Mouse (Mus musculus) CH12.LX (cell line): Measurements from ENCODE around the gene Nid2. TPM values are rescaled to one million over a fixed set of nuclear protein-coding genes. Genes with fewer than 3 reads are reported as not detected.

Experiments used
- DNase-seq: peaks from one replicate; pipeline ENCODE4 v3.0.0-alpha.2; 2013; ENCODE audit errors: extremely low read depth
- H3K27ac ChIP-seq: 2 replicates; pipeline ENCODE4 v1.5.1; 2012; ENCODE audit warnings: low read depth, mild to moderate bottlenecking, control low read depth, moderate library complexity; ENCODE audit not compliant: insufficient read depth
- H3K27me3 ChIP-seq: replicated peaks from 2 replicates; pipeline ENCODE3; 2012; ENCODE audit warnings: inconsistent platforms
- H3K36me3 ChIP-seq, 2 experiments: replicated peaks in 1 of 2; 2 replicates each; pipeline versions ENCODE3 to v1.6.1; 2012; ENCODE audit warnings: inconsistent platforms in 1 of 2, low read length in 1 of 2, mild to moderate bottlenecking in 1 of 2, mixed read lengths in 1 of 2, moderate library complexity in 1 of 2; ENCODE audit not compliant: control insufficient read depth in 1 of 2, insufficient read depth in 1 of 2
- H3K4me1 ChIP-seq, 2 experiments: 2 replicates each; pipeline ENCODE4 v1.6.1; 2012; ENCODE audit warnings: inconsistent platforms in 1 of 2, moderate library complexity in 1 of 2; ENCODE audit not compliant: insufficient read depth in 2 of 2, control insufficient read depth in 1 of 2
- H3K4me2 ChIP-seq: 2 replicates; pipeline ENCODE4 v1.6.1; 2012; ENCODE audit warnings: low read depth, mild to moderate bottlenecking, control low read depth; ENCODE audit not compliant: poor library complexity, insufficient read depth, severe bottlenecking
- H3K4me3 ChIP-seq, 3 experiments: fragments of 150-350 bp in 1 of 3; sonication (generic) in 1 of 3; replicated peaks in 1 of 3; 2 replicates each; pipeline versions ENCODE3 to v1.5.1; 2011 to 2012; ENCODE audit warnings: low read depth in 2 of 3, low read length in 2 of 3, mild to moderate bottlenecking in 2 of 3, moderate library complexity in 2 of 3, control low read depth in 1 of 3, improper control_type of control experiment in 1 of 3, inconsistent platforms in 1 of 3, mixed read lengths in 1 of 3; ENCODE audit not compliant: poor library complexity in 1 of 3
- H3K79me2 ChIP-seq: replicated peaks from 2 replicates; pipeline ENCODE4 v1.6.1; 2012; ENCODE audit warnings: mild to moderate bottlenecking, moderate library complexity; ENCODE audit not compliant: control insufficient read depth, poor library complexity, insufficient read depth, severe bottlenecking; ENCODE audit errors: extremely low read depth
- H3K9ac ChIP-seq: 2 replicates; pipeline ENCODE4 v1.6.1; 2012; ENCODE audit warnings: low read depth, mild to moderate bottlenecking, control low read depth, moderate library complexity; ENCODE audit not compliant: insufficient read depth
- H3K9me3 ChIP-seq: replicated peaks from 2 replicates; pipeline ENCODE3; 2012; ENCODE audit warnings: low read length, inconsistent platforms, mixed read lengths
- CHD1 ChIP-seq: IDR thresholded peaks from 2 replicates; pipeline ENCODE4 v1.6.1; 2012; ENCODE audit warnings: low read depth, low read length, improper control_type of control experiment, inconsistent platforms
- CHD2 ChIP-seq: IDR thresholded peaks from 2 replicates; pipeline ENCODE4 v1.6.1; 2011; ENCODE audit warnings: low read length, improper control_type of control experiment
- CTCF ChIP-seq, 2 experiments: IDR thresholded peaks in 1 of 2; conservative IDR thresholded peaks in 1 of 2; 2 replicates each; pipeline ENCODE4 v1.5.1; 2011 to 2012; ENCODE audit warnings: low read depth in 2 of 2, low read length in 2 of 2, improper control_type of control experiment in 1 of 2, inconsistent platforms in 1 of 2, mild to moderate bottlenecking in 1 of 2, moderate library complexity in 1 of 2
- ELF1 ChIP-seq: IDR thresholded peaks from 2 replicates; pipeline ENCODE4 v1.6.1; 2014; ENCODE audit warnings: low read depth, mild to moderate bottlenecking, inconsistent platforms, low read length, improper control_type of control experiment
- EP300 ChIP-seq: IDR thresholded peaks from 2 replicates; pipeline ENCODE4 v1.6.1; 2011; ENCODE audit warnings: low read length, improper control_type of control experiment
- ETS1 ChIP-seq: conservative IDR thresholded peaks from 2 replicates; pipeline ENCODE4 v1.6.1; 2012; ENCODE audit warnings: low read depth, mild to moderate bottlenecking, inconsistent platforms, low read length, improper control_type of control experiment, moderate library complexity
- GABPA ChIP-seq: IDR thresholded peaks from 2 replicates; pipeline ENCODE4 v1.6.1; 2012; ENCODE audit warnings: low read depth, low read length, improper control_type of control experiment, inconsistent platforms; ENCODE audit not compliant: insufficient replicate concordance
- HCFC1 ChIP-seq: IDR thresholded peaks from 2 replicates; pipeline ENCODE4 v1.6.1; 2012; ENCODE audit warnings: low read depth, mild to moderate bottlenecking, inconsistent platforms, low read length, improper control_type of control experiment
- JUN ChIP-seq: IDR thresholded peaks from 2 replicates; pipeline ENCODE4 v1.6.1; 2011; ENCODE audit warnings: low read depth, mild to moderate bottlenecking, low read length, improper control_type of control experiment, moderate library complexity; ENCODE audit not compliant: insufficient read depth
- JUND ChIP-seq: conservative IDR thresholded peaks from 2 replicates; pipeline ENCODE4 v1.6.1; 2011; ENCODE audit warnings: low read depth, low read length, improper control_type of control experiment
- KAT2A ChIP-seq: IDR thresholded peaks from 2 replicates; pipeline ENCODE4 v1.6.1; 2012; ENCODE audit warnings: low read length, improper control_type of control experiment, inconsistent platforms; ENCODE audit not compliant: insufficient replicate concordance
- MAFK ChIP-seq: IDR thresholded peaks from 2 replicates; pipeline ENCODE4 v1.6.1; 2011; ENCODE audit warnings: low read length, improper control_type of control experiment; ENCODE audit not compliant: insufficient replicate concordance
- MAX ChIP-seq: IDR thresholded peaks from 2 replicates; pipeline ENCODE4 v1.6.1; 2011; ENCODE audit warnings: low read length, improper control_type of control experiment
- MAZ ChIP-seq: IDR thresholded peaks from 2 replicates; pipeline ENCODE4 v1.6.1; 2012; ENCODE audit warnings: low read depth, mild to moderate bottlenecking, inconsistent platforms, low read length, improper control_type of control experiment, moderate library complexity
- MEF2A ChIP-seq: IDR thresholded peaks from 2 replicates; pipeline ENCODE4 v1.6.1; 2014; ENCODE audit warnings: low read depth, mild to moderate bottlenecking, inconsistent platforms, low read length, improper control_type of control experiment, borderline replicate concordance
- MXI1 ChIP-seq: IDR thresholded peaks from 2 replicates; pipeline ENCODE4 v1.6.1; 2011; ENCODE audit warnings: mild to moderate bottlenecking, low read depth, low read length, improper control_type of control experiment
- MYC ChIP-seq: IDR thresholded peaks from 2 replicates; pipeline ENCODE4 v1.6.1; 2011; ENCODE audit warnings: low read depth, mild to moderate bottlenecking, improper control_type of control experiment, low read length
- NELFE ChIP-seq: IDR thresholded peaks from 2 replicates; pipeline ENCODE4 v1.6.1; 2011; ENCODE audit warnings: low read depth, low read length, improper control_type of control experiment
- NRF1 ChIP-seq: IDR thresholded peaks from 2 replicates; pipeline ENCODE4 v1.6.1; 2014; ENCODE audit warnings: low read depth, mild to moderate bottlenecking, inconsistent platforms, low read length, improper control_type of control experiment, moderate library complexity
- PAX5 ChIP-seq: IDR thresholded peaks from 2 replicates; pipeline ENCODE4 v1.6.1; 2012; ENCODE audit warnings: low read length, inconsistent platforms, mixed read lengths
- POLR2A ChIP-seq: IDR thresholded peaks from 2 replicates; pipeline ENCODE4 v1.6.1; 2011; ENCODE audit warnings: low read depth, mild to moderate bottlenecking, improper control_type of control experiment, low read length
- POLR2AphosphoS2 ChIP-seq: IDR thresholded peaks from 2 replicates; pipeline ENCODE4 v1.6.1; 2011; ENCODE audit warnings: low read depth, low read length, improper control_type of control experiment
- RAD21 ChIP-seq: IDR thresholded peaks from 2 replicates; pipeline ENCODE4 v1.6.1; 2011; ENCODE audit warnings: low read depth, mild to moderate bottlenecking, low read length, improper control_type of control experiment, moderate library complexity
- RCOR1 ChIP-seq: conservative IDR thresholded peaks from 2 replicates; pipeline ENCODE4 v1.6.1; 2012; ENCODE audit warnings: low read depth, mild to moderate bottlenecking, inconsistent platforms, low read length, improper control_type of control experiment
- SIN3A ChIP-seq: IDR thresholded peaks from 2 replicates; pipeline ENCODE4 v1.6.1; 2012; ENCODE audit warnings: low read length, improper control_type of control experiment, inconsistent platforms
- SMC3 ChIP-seq: IDR thresholded peaks from 2 replicates; pipeline ENCODE4 v1.6.1; 2011; ENCODE audit warnings: low read depth, low read length, improper control_type of control experiment
- TCF12 ChIP-seq: IDR thresholded peaks from 2 replicates; pipeline ENCODE4 v1.6.1; 2014; ENCODE audit warnings: low read depth, mild to moderate bottlenecking, inconsistent platforms, low read length, improper control_type of control experiment
- UBTF ChIP-seq: IDR thresholded peaks from 2 replicates; pipeline ENCODE4 v1.6.1; 2012; ENCODE audit warnings: low read depth, mild to moderate bottlenecking, inconsistent platforms, low read length, improper control_type of control experiment, moderate library complexity
- USF1 ChIP-seq: IDR thresholded peaks from 2 replicates; pipeline ENCODE4 v1.6.1; 2014; ENCODE audit warnings: low read depth, mild to moderate bottlenecking, inconsistent platforms, low read length, improper control_type of control experiment
- USF2 ChIP-seq: conservative IDR thresholded peaks from 2 replicates; pipeline ENCODE4 v1.6.1; 2011; ENCODE audit warnings: low read depth, low read length, improper control_type of control experiment
- ZC3H11A ChIP-seq: IDR thresholded peaks from 2 replicates; pipeline ENCODE4 v1.6.1; 2012; ENCODE audit warnings: low read depth, mild to moderate bottlenecking, inconsistent platforms, low read length, improper control_type of control experiment
- ZKSCAN1 ChIP-seq: IDR thresholded peaks from 2 replicates; pipeline ENCODE4 v1.6.1; 2012; ENCODE audit warnings: low read depth, inconsistent platforms, low read length, improper control_type of control experiment, borderline replicate concordance
- ZMIZ1 ChIP-seq: IDR thresholded peaks from 2 replicates; pipeline ENCODE4 v1.6.1; 2012; ENCODE audit warnings: low read depth, mild to moderate bottlenecking, inconsistent platforms, low read length, improper control_type of control experiment
- ZNF384 ChIP-seq: IDR thresholded peaks from 2 replicates; pipeline ENCODE4 v1.6.1; 2012; ENCODE audit warnings: low read depth, low read length, improper control_type of control experiment, inconsistent platforms
- dilution Hi-C: fragments of 300-500 bp; cut with MboI; formaldehyde crosslinking; loops from 2 replicates; pipeline ENCODE4 v1.14.3; 2020; ENCODE audit warnings: low sequenced_read_pairs; ENCODE audit not compliant: extremely low pct_unique_long_range_greater_than_20kb, extremely low pct_ligation_motif_present
- in situ Hi-C: fragments of 300-500 bp; cut with MboI; formaldehyde crosslinking; loops from 3 replicates; pipeline ENCODE4 v1.14.3; 2019; ENCODE audit warnings: low sequenced_read_pairs, low pct_ligation_motif_present, low pct_unique_long_range_greater_than_20kb, mixed read lengths
- polyA plus RNA-seq: library from polyadenylated mRNA; unstranded; fragments of >175 nt; gene quantifications from 2 replicates; pipeline ENCODE4 v1.2.1, GENCODE M21; 2012; ENCODE audit warnings: low read depth; ENCODE audit not compliant: insufficient read length
- total RNA-seq, 2 experiments: library from RNA; depleted of rRNA; stranded (reverse); fragments of 300-350 nt in 1 of 2; fragments of >200 nt in 1 of 2; gene quantifications; 2 replicates each; pipeline ENCODE4 v1.2.3; 2012 to 2014

The Nid2 gene
- total and polyA plus RNA-seq, 3 experiments: 0.58 to 2.1 (median 1.3) TPM

- Histone ChIP-seq H3K4me1 (peaks cover 0 to 3% of the 10 kb centered on the region in 2 experiments; a peak in 2 of 4 replicates), H3K36me3 (no peaks in the 10 kb centered on the region), H3K9ac (no peak overlapping the region), H3K4me3 (no peak overlapping the region), H3K27ac (no peak overlapping the region), H3K79me2 (no peaks in the 10 kb centered on the region), H3K27me3 (no peaks in the 10 kb centered on the region), H3K9me3 (peaks cover 2% of the 10 kb centered on the region), H3K4me2 (no peak overlapping the region)
- dilution Hi-C loops (no loop called here), in situ Hi-C loops (loop anchor here (10.0 to 25.0 kb wide), 2 partner anchors 293 to 536 kb away; no protein-coding TSS in a partner anchor)
- TF ChIP-seq ELF1 (no peak), RAD21 (no peak)
- DNase-seq: no peak
Observed at GRCm38 (mm10) chr14:19701546-19701945, 49.5 kb upstream of the Nid2 start.

- Histone ChIP-seq H3K27ac (no peak overlapping the region), H3K4me2 (peak overlapping the region; percentile 85), H3K27me3 (no peaks in the 10 kb centered on the region), H3K9me3 (peaks cover 2% of the 10 kb centered on the region), H3K36me3 (no peaks in the 10 kb centered on the region), H3K4me1 (peaks cover 3 to 5% of the 10 kb centered on the region in 2 experiments; a peak in 3 of 4 replicates), H3K4me3 (no peak overlapping the region), H3K79me2 (no peaks in the 10 kb centered on the region), H3K9ac (no peak overlapping the region)
- in situ Hi-C loops (loop anchor here (5.0 to 25.0 kb wide), 4 partner anchors 132 to 532 kb away; no protein-coding TSS in a partner anchor), dilution Hi-C loops (no loop called here)
- DNase-seq: peak; percentile 79
- TF ChIP-seq NELFE (no peak), ZMIZ1 (no peak), SIN3A (0 out of 2 replicates have a peak, but pooled peaks have one; percentile 51), UBTF (no peak), POLR2AphosphoS2 (no peak), CHD2 (no peak), RAD21 (peak; percentile 58), JUND (no peak), ZNF384 (no peak), MAX (no peak), SMC3 (peak; percentile 63), MYC (no peak), RCOR1 (no peak), PAX5 (no peak), NRF1 (no peak), USF1 (no peak), MAZ (no peak), CHD1 (no peak), HCFC1 (no peak), CTCF (conservative IDR thresholded peaks at IDR 0.05 in 1 of 2, IDR thresholded peaks at IDR 0.05 in 1 of 2; ENCODE audit: low read depth in 2 of 2, low read length in 2 of 2) (peak; percentile 51 to 85), ZC3H11A (no peak), TCF12 (no peak), POLR2A (no peak), GABPA (no peak), USF2 (no peak), ZKSCAN1 (no peak), ETS1 (no peak), KAT2A (no peak), EP300 (no peak), MEF2A (no peak), MXI1 (no peak), JUN (no peak), MAFK (no peak)
Observed at GRCm38 (mm10) chr14:19705649-19706048, 45.4 kb upstream of the Nid2 start.
